Mouse (Mus musculus): ENCODE results near the gene Exoc3. TPM values are rescaled to one million over a fixed set of nuclear protein-coding genes. Genes with fewer than 3 reads are reported as not detected.

The Exoc3 gene
- total RNA-seq, 2 experiments from 2014 or later, result 27.7 to 29.6 TPM

DNA sequence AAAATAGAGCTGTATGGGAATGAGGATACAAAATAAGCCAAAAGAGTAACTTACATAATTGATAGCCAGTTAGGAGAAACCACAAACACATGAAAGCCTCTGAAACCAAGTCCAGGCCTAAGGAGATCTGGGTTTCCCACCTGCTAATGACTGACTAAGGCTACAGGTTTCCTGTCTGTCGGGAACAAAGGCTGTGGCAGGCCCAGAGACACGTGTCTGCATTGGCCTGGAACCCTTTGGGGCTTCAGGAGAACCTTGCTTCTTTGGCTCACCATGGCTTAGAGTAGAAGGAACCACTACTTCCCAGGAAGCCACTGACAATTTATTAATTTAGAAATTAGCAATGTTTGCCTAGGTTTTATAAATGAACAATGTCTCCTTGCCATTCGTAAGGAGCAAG is 65.2 kb downstream of the Exoc3 start:
- intact Hi-C loops (cut with DNase I), result no loop called here
- DNase-seq, result no peak

- intact Hi-C loops (cut with DNase I), result no loop called here
- DNase-seq, result no peak
Measured at GRCm38 (mm10) chr13:74140793-74141192, 67.7 kb downstream of the Exoc3 start.

GRCm38 (mm10) chr13:74138906-74139647 is 69.5 kb downstream of the Exoc3 start:
- DNase-seq, result no peak
- intact Hi-C loops (cut with DNase I), result no loop called here

DNA sequence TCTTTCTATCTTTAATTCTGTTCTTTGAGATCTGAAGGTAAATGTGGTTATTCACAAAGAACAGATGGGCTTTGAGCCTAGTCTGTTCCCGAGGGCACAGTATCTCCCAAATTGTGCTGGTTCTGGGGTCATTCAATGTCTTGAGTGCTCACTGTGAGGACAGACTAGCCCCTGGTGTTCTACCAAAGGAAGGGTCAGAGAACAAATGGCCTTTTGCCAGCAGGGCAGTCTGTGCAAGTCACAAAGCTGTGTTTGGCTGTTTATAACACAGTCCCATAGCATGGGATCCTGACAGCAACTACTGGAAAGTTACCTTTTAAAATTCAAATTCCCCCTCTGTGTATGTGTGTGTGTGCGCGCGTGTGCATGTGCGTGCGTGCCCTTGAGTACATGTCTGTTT is 78.6 kb downstream of the Exoc3 start:
- intact Hi-C loops (cut with DNase I), result no loop called here

DNA sequence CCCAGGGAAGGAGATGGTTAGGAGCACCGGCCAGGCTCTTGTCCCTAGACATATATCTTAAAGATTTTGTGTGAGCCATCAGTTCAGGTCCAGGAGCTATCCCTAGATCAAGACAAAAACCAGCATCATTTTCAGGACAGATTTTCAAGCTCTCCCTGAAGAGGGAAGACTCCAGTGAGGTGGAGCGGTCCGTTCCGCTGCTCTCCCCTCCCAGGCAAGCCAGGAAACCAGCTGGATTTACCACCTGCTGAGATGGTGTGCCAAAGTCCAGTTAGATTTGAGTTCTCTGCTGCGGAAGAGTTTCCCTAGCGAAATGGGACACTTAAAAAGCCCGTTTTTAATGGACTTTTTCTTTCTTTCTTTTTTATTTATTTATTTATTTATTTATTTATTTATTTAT is 81.0 kb downstream of the Exoc3 start:
- no peak for DNase-seq
- intact Hi-C loops (cut with DNase I), result no loop called here

More for the DNA sequence above, 78.6 kb downstream of the Exoc3 start:
- DNase-seq, result no peak

DNA sequence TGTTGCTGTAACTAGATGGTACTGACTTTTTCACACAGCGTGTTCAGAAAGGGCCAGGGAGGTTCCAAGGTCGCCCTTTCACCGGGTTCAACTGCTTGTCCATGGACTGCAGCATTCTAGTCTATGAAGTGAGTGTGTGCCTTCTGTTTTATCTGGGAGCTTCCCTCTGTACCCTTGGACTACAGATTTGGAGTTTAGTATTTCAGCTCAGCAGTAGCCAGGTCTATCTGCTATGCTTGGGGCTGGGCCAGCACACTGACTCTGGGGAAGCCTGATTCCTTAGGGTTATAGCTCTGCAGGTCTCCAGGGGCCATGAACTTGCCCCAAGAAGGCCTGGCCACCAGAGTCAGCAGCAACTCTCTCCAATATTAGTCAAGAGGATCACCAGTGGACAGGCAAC is 85.9 kb downstream of the Exoc3 start:
- no peak for DNase-seq
- intact Hi-C loops (cut with DNase I), result no loop called here

- no peak for DNase-seq
- intact Hi-C loops (cut with DNase I), result no loop called here
Measured at GRCm38 (mm10) chr13:74121795-74122330, 86.7 kb downstream of the Exoc3 start.

- intact Hi-C loops (cut with DNase I), result no loop called here
- DNase-seq, result no peak
Measured at GRCm38 (mm10) chr13:74121141-74121602, 87.4 kb downstream of the Exoc3 start, which contains the start of gene Slc9a3. Gene Slc9a3, plus strand, starts transcription at chr13:74121457.

Other genes with a start within 250 kb of the Exoc3 start
- not detected for gene Zdhhc11, start 244.9 kb downstream of the Exoc3 start, total RNA-seq (2021)
- 1 to 10 TPM; 4.5 to 4.7 TPM for gene Tppp, start 199.3 kb downstream of the Exoc3 start, total RNA-seq (2021)
- gene Cep72, start 146.4 kb downstream of the Exoc3 start, total RNA-seq (2021), result under 1 TPM; 0.15 to 0.66 TPM
- gene Slc9a3, start 87.3 kb downstream of the Exoc3 start, total RNA-seq (2021), result under 1 TPM; 0.54 to 0.56 TPM
- gene Ahrr, start 83.6 kb upstream of the Exoc3 start, total RNA-seq (2021), result not detected
- 10 to 100 TPM; 15.4 to 18.1 TPM for gene Pdcd6, start 108.8 kb upstream of the Exoc3 start, total RNA-seq (2021)
- gene Sdha, start 141.5 kb upstream of the Exoc3 start, total RNA-seq (2021), result 100 to 1,000 TPM; 627 to 644 TPM
- gene Ccdc127, start 141.6 kb upstream of the Exoc3 start, total RNA-seq (2021), result 10 to 100 TPM; 43.7 to 46.4 TPM
- 10 to 100 TPM; 83.6 to 97.9 TPM for gene Lrrc14b, start 155.3 kb upstream of the Exoc3 start, total RNA-seq (2021)
- 1 to 10 TPM; 2.2 to 3.5 TPM for gene Zfp72, start 182.1 kb upstream of the Exoc3 start, total RNA-seq (2021)
- 100 to 1,000 TPM; 188 to 221 TPM for gene Ftl1-ps1, start 191.0 kb upstream of the Exoc3 start, total RNA-seq (2021)

Data from gastrocnemius, postnatal 36 days (tissue).